Mouse (Mus musculus) lung, postnatal 0 days (tissue): ENCODE measurements around the gene Slc25a47. TPM values are rescaled to one million over a fixed set of nuclear protein-coding genes. Genes with fewer than 3 reads are reported as not detected.

Source experiments
- ATAC-seq: fragments of 200-750 bp; cut with Nextera tagmentation; 2 replicates; pipeline ENCODE4 v1.8.0; 2017; ENCODE audit warnings: moderate library complexity
- DNase-seq: peaks from one replicate; pipeline ENCODE4 v3.0.0-alpha.2; 2016; ENCODE audit warnings: low spot score
- H3K27ac ChIP-seq: fragments of 300-500 bp; sonication (generic); 2 replicates; pipeline ENCODE4 v1.5.1; 2014; ENCODE audit warnings: antibody characterized with exemption, mild to moderate bottlenecking, low read length, mixed read lengths
- H3K27me3 ChIP-seq: fragments of 300-500 bp; sonication (generic); replicated peaks from 2 replicates; pipeline ENCODE4 v1.6.1; 2014; ENCODE audit warnings: low read length, mixed read lengths; ENCODE audit not compliant: insufficient read depth
- H3K36me3 ChIP-seq: fragments of 300-500 bp; sonication (generic); 2 replicates; pipeline ENCODE4 v1.6.1; 2014; ENCODE audit warnings: low read length, mixed read lengths; ENCODE audit not compliant: insufficient read depth
- H3K4me1 ChIP-seq: fragments of 300-500 bp; sonication (generic); 2 replicates; pipeline ENCODE4 v1.6.1; 2014; ENCODE audit warnings: antibody characterized with exemption, low read depth, low read length, mixed read lengths; ENCODE audit not compliant: insufficient read depth
- H3K4me2 ChIP-seq: fragments of 300-500 bp; sonication (generic); replicated peaks from 2 replicates; pipeline ENCODE4 v1.6.1; 2014; ENCODE audit warnings: low read depth, mild to moderate bottlenecking, low read length, moderate library complexity, mixed read lengths
- H3K4me3 ChIP-seq: fragments of 300-500 bp; sonication (generic); 2 replicates; pipeline ENCODE4 v1.5.1; 2014; ENCODE audit warnings: low read depth, low read length
- H3K9ac ChIP-seq: fragments of 300-500 bp; sonication (generic); replicated peaks from 2 replicates; pipeline ENCODE4 v1.6.1; 2014; ENCODE audit warnings: low read depth, mild to moderate bottlenecking
- H3K9me3 ChIP-seq: fragments of 300-500 bp; sonication (generic); 2 replicates; pipeline ENCODE4 v1.6.1; 2016; ENCODE audit warnings: low read length, mixed read lengths
- CTCF ChIP-seq: IDR thresholded peaks from 2 replicates; pipeline ENCODE4 v1.5.1; 2016; ENCODE audit warnings: antibody characterized with exemption, mild to moderate bottlenecking
- EP300 ChIP-seq: IDR thresholded peaks from 2 replicates; pipeline ENCODE4 v1.6.1; 2016; ENCODE audit warnings: antibody characterized with exemption, mild to moderate bottlenecking, control low read depth
- WGBS: fragments of 180-500 bp; shearing (Covaris S2); extraction: QIAGEN DNeasy Blood & Tissue Kit; methylation state at CpG from one replicate; pipeline ENCODE4 v1.1.7; 2014; 5-methylcytosine and 5-hydroxymethylcytosine counted together
- polyA plus RNA-seq: library from polyadenylated mRNA; unstranded; fragments of >200 nt; fragmentation: Nextera tagmentation; extraction: Ambion mirVana; gene quantifications from 2 replicates; pipeline ENCODE4 v1.2.1, GENCODE M21; 2015

Slc25a47 gene
- polyA plus RNA-seq, 1 experiment from 2014 or later, result 8.5 TPM

GRCm38 (mm10) chr12:108794078-108794711 is 41.7 kb upstream of the Slc25a47 start:
- TF ChIP-seq EP300 (no peak), CTCF (no peak)
- DNase-seq, result peak; percentile 94
- Histone ChIP-seq H3K4me2 (peak overlapping the region; percentile 70), H3K36me3 (no peaks in the 10 kb centered on the region), H3K27ac (peak overlapping the region; percentile 99), H3K4me3 (peak overlapping the region; percentile 100), H3K27me3 (no peaks in the 10 kb centered on the region), H3K4me1 (no peaks in the 10 kb centered on the region; the same call in 1 of the 2 replicates), H3K9me3 (no peaks in the 10 kb centered on the region), H3K9ac (peak overlapping the region; percentile 91)
- 4% methylated on average over 64 of the region's 94 CpGs for WGBS
- peak; percentile 62 for ATAC-seq

- Histone ChIP-seq H3K9ac (peak overlapping the region; percentile 91), H3K4me3 (peak overlapping the region; percentile 100), H3K36me3 (no peaks in the 10 kb centered on the region), H3K9me3 (no peaks in the 10 kb centered on the region), H3K4me2 (peak overlapping the region; percentile 70), H3K4me1 (no peaks in the 10 kb centered on the region; the same call in 1 of the 2 replicates), H3K27ac (peak overlapping the region; percentile 99), H3K27me3 (no peaks in the 10 kb centered on the region)
- DNase-seq, result peak; percentile 46
- ATAC-seq, result no peak
- no peak for TF ChIP-seq CTCF
- TF ChIP-seq EP300, result no peak
- 4% methylated on average over 9 of the region's 9 CpGs for WGBS
Observed at GRCm38 (mm10) chr12:108794979-108795537, 40.8 kb upstream of the Slc25a47 start.

GRCm38 (mm10) chr12:108801613-108802012 is 34.2 kb upstream of the Slc25a47 start:
- Histone ChIP-seq H3K9ac (no peak overlapping the region), H3K27ac (no peak overlapping the region), H3K9me3 (no peaks in the 10 kb centered on the region), H3K36me3 (no peaks in the 10 kb centered on the region), H3K4me2 (no peak overlapping the region), H3K4me3 (no peak overlapping the region), H3K27me3 (no peaks in the 10 kb centered on the region), H3K4me1 (peaks cover 7% of the 10 kb centered on the region; the same call in 1 of the 2 replicates)
- no peak for TF ChIP-seq CTCF
- no peak for TF ChIP-seq EP300
- ATAC-seq (no peak), DNase-seq (no peak)
- WGBS, result 52% methylated on average over 2 of the region's 2 CpGs

GRCm38 (mm10) chr12:108804388-108804787 is 31.5 kb upstream of the Slc25a47 start:
- Histone ChIP-seq H3K4me2 (no peak overlapping the region), H3K4me1 (peaks cover 7% of the 10 kb centered on the region; the same call in 1 of the 2 replicates), H3K9me3 (no peaks in the 10 kb centered on the region), H3K27me3 (no peaks in the 10 kb centered on the region), H3K9ac (no peak overlapping the region), H3K27ac (no peak overlapping the region), H3K4me3 (no peak overlapping the region), H3K36me3 (no peaks in the 10 kb centered on the region)
- TF ChIP-seq CTCF, result no peak
- 75% methylated on average over 2 of the region's 2 CpGs for WGBS
- ATAC-seq (no peak), DNase-seq (no peak)

GRCm38 (mm10) chr12:108808465-108808864 is 27.4 kb upstream of the Slc25a47 start:
- Histone ChIP-seq H3K9ac (no peak overlapping the region), H3K9me3 (no peaks in the 10 kb centered on the region), H3K27me3 (no peaks in the 10 kb centered on the region), H3K4me1 (0 out of 2 replicates have a peak, but pooled peaks cover 2% of the 10 kb centered on the region), H3K27ac (no peak overlapping the region), H3K4me3 (no peak overlapping the region), H3K36me3 (no peaks in the 10 kb centered on the region), H3K4me2 (no peak overlapping the region)
- TF ChIP-seq CTCF (no peak), EP300 (no peak)
- ATAC-seq (no peak), DNase-seq (no peak)
- WGBS, result 69% methylated on average over 2 of the region's 2 CpGs

- 68% methylated on average over 1 of the region's 1 CpGs for WGBS
- no peak overlapping the region for H3K27ac ChIP-seq
- no peak for ATAC-seq
- H3K4me1 ChIP-seq, result 0 out of 2 replicates have a peak, but pooled peaks cover 2% of the 10 kb centered on the region
- no peak overlapping the region for H3K9ac ChIP-seq
- no peaks in the 10 kb centered on the region for H3K27me3 ChIP-seq
- H3K9me3 ChIP-seq, result no peaks in the 10 kb centered on the region
- H3K36me3 ChIP-seq, result 0 out of 2 replicates have a peak, but pooled peaks cover 2% of the 10 kb centered on the region
- no peak overlapping the region for H3K4me3 ChIP-seq
- H3K4me2 ChIP-seq, result no peak overlapping the region
- DNase-seq, result no peak
- no peak for TF ChIP-seq EP300
- no peak for TF ChIP-seq CTCF
Observed at GRCm38 (mm10) chr12:108809771-108810170, 26.1 kb upstream of the Slc25a47 start.
